12 mouse cellular contexts compared by ENCODE assay signal in the genomic region with DNA sequence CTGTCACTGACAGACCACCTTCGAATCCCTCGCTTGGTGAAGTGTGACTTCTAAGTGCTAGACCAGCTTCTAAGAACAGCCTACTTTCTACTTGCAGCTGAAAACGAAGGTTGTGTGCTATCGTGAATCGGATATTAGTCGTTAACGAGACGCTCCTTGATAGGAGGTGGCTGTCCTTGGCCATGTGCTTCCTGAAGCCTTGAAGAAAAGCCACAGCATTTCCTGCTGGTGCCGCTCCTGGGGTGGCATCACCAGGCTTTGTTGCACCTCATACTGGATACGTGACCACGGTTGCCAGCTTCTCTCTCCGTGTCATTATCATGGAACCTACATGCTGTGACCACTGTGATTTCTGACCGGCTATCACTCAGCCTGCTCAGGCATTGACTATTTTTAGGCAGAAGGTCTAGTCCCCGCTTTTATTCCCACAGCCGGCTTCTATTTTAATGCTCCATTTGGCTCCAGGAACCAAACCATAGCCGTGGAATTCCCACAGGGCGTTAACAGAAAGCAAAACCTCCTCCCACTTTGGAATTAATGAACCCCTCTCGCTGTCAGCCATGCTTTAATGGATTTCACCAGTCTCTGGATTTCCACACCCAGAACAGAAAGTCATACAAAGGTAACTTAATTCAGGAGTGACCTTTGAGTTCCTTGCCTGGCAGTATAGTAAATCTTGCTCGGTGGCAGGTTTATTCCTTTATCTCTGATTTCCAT.
DNase-seq lines count a peak whose midpoint lies in the region; ATAC-seq and TF ChIP-seq lines count a peak whose summit lies in the region.
"Had no signal": no experiment of that assay in that cellular context is flagged by ENCODE, and none has a peak within 500 bp of the region (broad histone marks: within the 10 kb centered on the region; RNA-seq: fewer than 3 reads in every experiment).

No protein-coding gene starts in this region.

- H3K27ac ChIP-seq in midbrain, embryonic 14.5 days (replicated peaks; ENCODE audit: low read depth, low read length): no peak overlapping the region
- no peak overlapping the region for H3K27ac ChIP-seq in midbrain, embryonic 10.5 days (replicated peaks)
- H3K27ac ChIP-seq in hindbrain, embryonic 11.5 days (ENCODE audit: low read depth, low read length): no peak overlapping the region
- 0 out of 2 replicates have a peak overlapping the region, but pooled peaks have one; percentile 44 for H3K27ac ChIP-seq in neural tube, embryonic 14.5 days (ENCODE audit: low read depth, low read length)
- no peak overlapping the region for H3K27ac ChIP-seq in cerebellum, adult 2 months (ENCODE audit: insufficient read depth, low read length)
- H3K27ac ChIP-seq: limb, embryonic 15.5 days had no signal

- no peak overlapping the region for H3K4me2 ChIP-seq in midbrain, embryonic 14.5 days (ENCODE audit: low read length)
- H3K4me2 ChIP-seq in hindbrain, embryonic 11.5 days (replicated peaks; ENCODE audit: low read depth, low read length): no peak overlapping the region
- no peak overlapping the region for H3K4me2 ChIP-seq in neural tube, embryonic 14.5 days (ENCODE audit: low read depth, low read length)
- H3K4me2 ChIP-seq: limb, embryonic 15.5 days had no signal

- no peak for TF ChIP-seq POLR2A in cerebellum, adult 2 months (IDR thresholded peaks at IDR 0.05; ENCODE audit: borderline replicate concordance, insufficient read depth, low read length)

- H3K4me1 ChIP-seq in midbrain, embryonic 14.5 days (ENCODE audit: control insufficient read depth, insufficient read depth, low read length): peaks cover 9% of the 10 kb centered on the region
- peaks cover 8% of the 10 kb centered on the region for H3K4me1 ChIP-seq in midbrain, embryonic 10.5 days
- H3K4me1 ChIP-seq in hindbrain, embryonic 11.5 days (replicated peaks; ENCODE audit: control insufficient read depth, insufficient read depth, low read length): no peaks in the 10 kb centered on the region
- peaks cover 3% of the 10 kb centered on the region; the same call in 1 of the 2 replicates for H3K4me1 ChIP-seq in neural tube, embryonic 14.5 days (ENCODE audit: control insufficient read depth, insufficient read depth, low read length)
- H3K4me1 ChIP-seq in cerebellum, adult 2 months (ENCODE audit: control insufficient read depth, insufficient read depth, low read length): no peaks in the 10 kb centered on the region; the same call in 1 of the 2 replicates

- no peak for ATAC-seq in midbrain, embryonic 14.5 days (ENCODE audit: low FRiP score, low TSS enrichment)
- ATAC-seq in hindbrain, embryonic 11.5 days (ENCODE audit: low FRiP score): peak; percentile 33; the same call in 1 of the 2 replicates
- peak; percentile 48 for ATAC-seq in neural tube, embryonic 14.5 days (ENCODE audit: low read depth)
- ATAC-seq: forebrain, embryonic 16.5 days had no signal

- no peak overlapping the region for H3K4me3 ChIP-seq in midbrain, embryonic 14.5 days (replicated peaks; ENCODE audit: low read depth, low read length)
- H3K4me3 ChIP-seq in midbrain, embryonic 10.5 days: no peak overlapping the region
- no peak overlapping the region for H3K4me3 ChIP-seq in hindbrain, embryonic 11.5 days (ENCODE audit: low read depth, low read length)
- no peak overlapping the region for H3K4me3 ChIP-seq in neural tube, embryonic 14.5 days (ENCODE audit: low read depth, low read length)
- H3K4me3 ChIP-seq in cerebellum, adult 2 months (replicated peaks; ENCODE audit: insufficient read depth, low read depth, low read length): no peak overlapping the region
- H3K4me3 ChIP-seq: layer of hippocampus, adult 2 months; limb, embryonic 15.5 days had no signal

- peak; percentile 9 for DNase-seq in adrenal gland, postnatal 10 days
- DNase-seq in adrenal gland, postnatal 14 days: no peak
- DNase-seq in midbrain, embryonic 14.5 days: peak; percentile 59
- no peak for DNase-seq in midbrain, embryonic 10.5 days (ENCODE audit: low spot score)
- DNase-seq in hindbrain, embryonic 11.5 days (ENCODE audit: low spot score): peak; percentile 35
- no peak for DNase-seq in cerebellum, adult 2 months
- DNase-seq in gastrocnemius, postnatal 10 days: no peak
- DNase-seq: cerebellum, postnatal 36 days had no signal

- H3K9ac ChIP-seq in midbrain, embryonic 14.5 days (replicated peaks; ENCODE audit: low read length): no peak overlapping the region
- H3K9ac ChIP-seq in hindbrain, embryonic 11.5 days (ENCODE audit: low read depth, low read length): no peak overlapping the region
- H3K9ac ChIP-seq in neural tube, embryonic 14.5 days (replicated peaks; ENCODE audit: low read depth, low read length): no peak overlapping the region
- H3K9ac ChIP-seq: limb, embryonic 15.5 days had no signal

- 58% methylated on average over 19 of the region's 19 CpGs for WGBS in midbrain, embryonic 14.5 days
- 79% methylated on average over 19 of the region's 19 CpGs for WGBS in midbrain, embryonic 10.5 days
- 64% methylated on average over 19 of the region's 19 CpGs for WGBS in hindbrain, embryonic 11.5 days
- WGBS in neural tube, embryonic 14.5 days: 36% methylated on average over 19 of the region's 19 CpGs
- WGBS in cerebellum, adult 2 months: 49% methylated on average over 19 of the region's 19 CpGs

- H3K9me3 ChIP-seq in midbrain, embryonic 14.5 days (ENCODE audit: control insufficient read depth, low read length): no peaks in the 10 kb centered on the region
- no peaks in the 10 kb centered on the region for H3K9me3 ChIP-seq in midbrain, embryonic 10.5 days (replicated peaks)
- no peaks in the 10 kb centered on the region for H3K9me3 ChIP-seq in hindbrain, embryonic 11.5 days (ENCODE audit: control insufficient read depth, low read length)
- no peaks in the 10 kb centered on the region for H3K9me3 ChIP-seq in neural tube, embryonic 14.5 days (ENCODE audit: control insufficient read depth, low read length)
- H3K9me3 ChIP-seq: limb, embryonic 15.5 days had no signal

- no peaks in the 10 kb centered on the region for H3K36me3 ChIP-seq in midbrain, embryonic 14.5 days (ENCODE audit: control insufficient read depth, insufficient read depth, low read length)
- no peaks in the 10 kb centered on the region for H3K36me3 ChIP-seq in midbrain, embryonic 10.5 days
- H3K36me3 ChIP-seq in hindbrain, embryonic 11.5 days (ENCODE audit: control insufficient read depth, insufficient read depth, low read length): no peaks in the 10 kb centered on the region
- H3K36me3 ChIP-seq in neural tube, embryonic 14.5 days (ENCODE audit: control insufficient read depth, insufficient read depth, low read length): no peaks in the 10 kb centered on the region
- H3K36me3 ChIP-seq: limb, embryonic 15.5 days had no signal

- H3K27me3 ChIP-seq in midbrain, embryonic 14.5 days (ENCODE audit: control insufficient read depth, insufficient read depth, low read length): no peaks in the 10 kb centered on the region
- H3K27me3 ChIP-seq in midbrain, embryonic 10.5 days (ENCODE audit: low read depth, poor library complexity, severe bottlenecking): peaks cover 14% of the 10 kb centered on the region
- H3K27me3 ChIP-seq in hindbrain, embryonic 11.5 days (ENCODE audit: control insufficient read depth, insufficient read depth, low read length): no peaks in the 10 kb centered on the region
- H3K27me3 ChIP-seq in neural tube, embryonic 14.5 days (ENCODE audit: control insufficient read depth, insufficient read depth, low read length): no peaks in the 10 kb centered on the region
- no peaks in the 10 kb centered on the region; the same call in 1 of the 2 replicates for H3K27me3 ChIP-seq in cerebellum, adult 2 months (ENCODE audit: control insufficient read depth, insufficient read depth, low read length)
- H3K27me3 ChIP-seq: limb, embryonic 15.5 days had no signal

- TF ChIP-seq CTCF in cerebellum, adult 2 months (IDR thresholded peaks at IDR 0.05; ENCODE audit: borderline replicate concordance, insufficient read depth, low read depth, low read length): no peak

Comparison
In these comparisons a context has a peak if more than half of its experiments do, and no peak if none do; other contexts are left out.
1. DNase-seq: peak in adrenal gland, postnatal 10 days (single experiment), midbrain, embryonic 14.5 days (single experiment) and hindbrain, embryonic 11.5 days (single experiment); none in adrenal gland, postnatal 14 days (single experiment), midbrain, embryonic 10.5 days (single experiment), cerebellum, adult 2 months (0 of 2) and gastrocnemius, postnatal 10 days (single experiment).